ENCODE assay signal across 8 mouse cellular contexts in genomic region chr17:8165608-8165945, GRCm38 (mm10). TPM values are rescaled to one million over a fixed set of nuclear protein-coding genes. Genes with fewer than 3 reads are reported as not detected.
A peak's percentile ranks its signal among the peaks of the same experiment; 100 is the strongest.
DNase-seq lines count a peak whose midpoint lies in the region; ATAC-seq and TF ChIP-seq lines count a peak whose summit lies in the region.
"Not testable (repeated sequence)": the region's sequence is repeated elsewhere in the genome, so short reads cannot be mapped to it uniquely, and the experiment has no call there.

No protein-coding gene starts in this region.

- not testable (repeated sequence) for TF ChIP-seq POLR2A in cerebellum, adult 2 months (IDR thresholded peaks at IDR 0.05; ENCODE audit: borderline replicate concordance, insufficient read depth, low read length)

- under 1% methylated on average over 41 of the region's 42 CpGs for WGBS in cerebellum, adult 2 months
- under 1% methylated on average over 37 of the region's 42 CpGs for WGBS in forebrain, embryonic 15.5 days
- WGBS in lung, embryonic 14.5 days: under 1% methylated on average over 38 of the region's 42 CpGs

- intact Hi-C loops in heart, postnatal 14 days (cut with DNase I): not testable (repeated sequence)

- H3K9me3 ChIP-seq in forebrain, embryonic 15.5 days; lung, embryonic 14.5 days (ENCODE audit: low read depth, low read length): not testable (repeated sequence)

- peak overlapping the region; percentile 63 for H3K4me3 ChIP-seq in cerebellum, adult 2 months (replicated peaks; ENCODE audit: insufficient read depth, low read depth, low read length)
- peak overlapping the region; percentile 55 for H3K4me3 ChIP-seq in forebrain, embryonic 15.5 days
- peak overlapping the region; percentile 47 for H3K4me3 ChIP-seq in lung, embryonic 14.5 days (ENCODE audit: low read depth, low read length)

- not testable (repeated sequence) for H3K27ac ChIP-seq in cerebellum, adult 2 months (ENCODE audit: insufficient read depth, low read length); lung, embryonic 14.5 days (ENCODE audit: low read depth)
- H3K27ac ChIP-seq in forebrain, embryonic 15.5 days (replicated peaks): 0 out of 2 replicates have a peak overlapping the region, but pooled peaks have one; percentile 43

- not testable (repeated sequence) for H3K27me3 ChIP-seq in cerebellum, adult 2 months (ENCODE audit: control insufficient read depth, insufficient read depth, low read length); forebrain, embryonic 15.5 days; lung, embryonic 14.5 days (ENCODE audit: insufficient read depth, low read length)

- H3K9ac ChIP-seq in forebrain, embryonic 15.5 days (replicated peaks): peak overlapping the region; percentile 49
- peak overlapping the region; percentile 49 for H3K9ac ChIP-seq in lung, embryonic 14.5 days

- peak overlapping the region; percentile 39 for H3K4me2 ChIP-seq in forebrain, embryonic 15.5 days (replicated peaks)
- peak overlapping the region; percentile 43 for H3K4me2 ChIP-seq in lung, embryonic 14.5 days

- DNase-seq in MN1 (ENCODE audit: low spot score): peak; percentile 20
- DNase-seq in cerebellum, adult 2 months: peak; percentile 60 to 76
- DNase-seq in heart, postnatal 14 days: peak; percentile 8 to 46
- DNase-seq in kidney, postnatal 14 days: peak; percentile 53
- DNase-seq in lung, embryonic 14.5 days: not testable (repeated sequence)
- DNase-seq in neural tube, embryonic 10.5 days (ENCODE audit: extremely low spot score, low spot score): peak; percentile 20
- peak; percentile 40 for DNase-seq in testis, postnatal 14 days (ENCODE audit: low spot score)

- H3K36me3 ChIP-seq in forebrain, embryonic 15.5 days: peaks cover 14% of the 10 kb centered on the region
- H3K36me3 ChIP-seq in lung, embryonic 14.5 days (ENCODE audit: insufficient read depth): peaks cover 17% of the 10 kb centered on the region

- TF ChIP-seq CTCF in cerebellum, adult 2 months (IDR thresholded peaks at IDR 0.05; ENCODE audit: borderline replicate concordance, insufficient read depth, low read depth, low read length); lung, embryonic 14.5 days (IDR thresholded peaks at IDR 0.05; ENCODE audit: low read depth): not testable (repeated sequence)

- ATAC-seq in forebrain, embryonic 15.5 days (replicated peaks); lung, embryonic 14.5 days (ENCODE audit: insufficient read depth): not testable (repeated sequence)

- not testable (repeated sequence) for H3K4me1 ChIP-seq in cerebellum, adult 2 months (ENCODE audit: control insufficient read depth, insufficient read depth, low read length); forebrain, embryonic 15.5 days; lung, embryonic 14.5 days (ENCODE audit: insufficient read depth)

RNA-seq across cellular contexts. Expression of gene Fgfr1op, which starts 0.3 kb away (rescaled TPM):
- polyA plus RNA-seq in cerebellum, adult 2 months (2012; rRNA removed): 19.3 and 20.5 TPM in 2 replicates
- polyA plus RNA-seq in forebrain, embryonic 15.5 days (2015; fragmentation: Nextera tagmentation; extraction: Ambion mirVana): 23.6 and 27.2 TPM in 2 replicates
- total RNA-seq in heart, postnatal 14 days (2021): 10 to 100 TPM; 12.9 to 14.5 TPM
- polyA plus RNA-seq in lung, embryonic 14.5 days (2014; fragmentation: Nextera tagmentation; extraction: Ambion mirVana): 39.4 and 40.7 TPM in 2 replicates

RNA-seq across cellular contexts. Expression of gene Rnaset2a, which starts 17.7 kb away (rescaled TPM):
- 11.3 and 13.7 TPM in 2 replicates for polyA plus RNA-seq in cerebellum, adult 2 months (2012; rRNA removed)
- polyA plus RNA-seq in forebrain, embryonic 15.5 days (2015; fragmentation: Nextera tagmentation; extraction: Ambion mirVana): 12.0 and 12.1 TPM in 2 replicates
- total RNA-seq in heart, postnatal 14 days (2021): 10 to 100 TPM; 23.6 to 27.0 TPM
- polyA plus RNA-seq in lung, embryonic 14.5 days (2014; fragmentation: Nextera tagmentation; extraction: Ambion mirVana): 28.4 and 32.2 TPM in 2 replicates

RNA-seq across cellular contexts. Expression of gene Gm49673, which starts 18.0 kb away (rescaled TPM):
- polyA plus RNA-seq in cerebellum, adult 2 months (2012; rRNA removed): 0.89 and 1.7 TPM in 2 replicates
- polyA plus RNA-seq in forebrain, embryonic 15.5 days (2015; fragmentation: Nextera tagmentation; extraction: Ambion mirVana): 0.14 and 0.48 TPM in 2 replicates
- total RNA-seq in heart, postnatal 14 days (2021): under 1 TPM in 1 of 2 experiments, not detected in 1; 0.10 TPM
- polyA plus RNA-seq in lung, embryonic 14.5 days (2014; fragmentation: Nextera tagmentation; extraction: Ambion mirVana): not detected in 2 replicates
